Mouse (Mus musculus) B cell, adult (primary cell): ENCODE results near the gene Rnf168. TPM values are rescaled to one million over a fixed set of nuclear protein-coding genes. Genes with fewer than 3 reads are reported as not detected.

ENCODE experiments used
- total RNA-seq: library from RNA; stranded (reverse); gene quantifications from 4 replicates; pipeline ENCODE4 v1.2.4, GENCODE M21; 2023; ENCODE audit not compliant: inconsistent age

The Rnf168 gene
- 12.8 to 17.4 TPM (median 14.9 TPM) in 4 replicates for total RNA-seq

GRCm38 (mm10) chr16:32277308-32278256 lies at the start of gene Rnf168:
Rnf168 (plus strand) TSS chr16:32277459.

DNA sequence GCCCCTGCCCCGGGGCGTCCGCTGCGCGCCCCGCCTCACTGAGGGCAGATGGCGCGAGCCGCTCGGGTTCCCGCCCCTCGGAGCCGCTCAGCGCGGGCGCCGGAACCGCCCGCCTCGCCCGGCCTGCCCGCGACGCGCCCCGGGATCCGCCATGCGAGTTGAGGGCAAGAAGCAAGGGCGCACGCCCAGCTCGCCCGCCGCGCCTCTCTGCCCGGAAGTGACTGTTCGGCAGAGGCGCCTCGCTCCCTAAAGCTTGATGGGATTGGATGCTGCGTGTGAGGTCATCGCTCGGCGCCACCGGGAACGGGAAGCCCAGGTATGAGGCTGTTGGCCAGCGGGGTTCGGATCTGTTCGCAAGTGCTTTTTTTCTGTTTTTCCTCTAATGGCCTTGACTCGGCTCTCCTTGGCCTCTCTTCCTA lies 30.3 kb upstream of the Rnf168 start, which contains the start of the genes Fbxo45 and Wdr53:
Gene Fbxo45, minus strand, starts transcription at position 207 of the 419 bp plus-strand sequence.
Gene Wdr53, plus strand, starts transcription at position 276 of the 419 bp plus-strand sequence.

DNA sequence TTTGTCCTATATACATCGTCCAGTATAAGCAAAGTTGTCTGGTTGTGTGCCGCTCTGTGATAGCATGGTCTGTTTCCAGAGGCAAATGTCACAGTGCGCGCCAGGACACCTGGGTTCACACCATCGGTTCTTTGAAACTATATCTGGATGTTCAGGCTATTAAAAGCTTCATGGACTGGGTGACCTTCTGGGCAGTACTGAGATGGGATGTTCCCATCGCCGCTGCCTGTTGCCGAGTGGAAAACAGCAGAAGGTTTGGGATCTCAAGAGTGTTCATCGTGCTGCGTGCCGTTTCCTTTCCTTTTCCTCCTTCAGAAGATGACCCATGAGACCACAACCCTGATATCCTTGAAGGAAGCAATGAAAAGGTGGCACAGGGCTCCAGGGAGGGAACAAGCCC lies 6.0 kb upstream of the Rnf168 start, which contains the start of gene Smco1:
Gene Smco1, plus strand, starts transcription at position 178 of the 400 bp plus-strand sequence.

GRCm38 (mm10) chr16:32332040-32332555 lies 54.8 kb downstream of the Rnf168 start, which contains the start of gene Ubxn7:
Ubxn7 (plus strand) TSS chr16:32332257.

Other genes with a start within 250 kb of the Rnf168 start
- 75.2 to 82.6 TPM (median 81.7 TPM) in 4 replicates for gene Pak2, start 198.1 kb upstream of the Rnf168 start, total RNA-seq
- gene Pigx, start 177.7 kb upstream of the Rnf168 start, total RNA-seq, result 22.4 to 32.2 TPM (median 28.8 TPM) in 4 replicates
- gene Cep19, start 177.7 kb upstream of the Rnf168 start, total RNA-seq, result 3.6 to 6.2 TPM (median 4.4 TPM) in 4 replicates
- gene Nrros, start 111.9 kb upstream of the Rnf168 start, total RNA-seq, result 275 to 293 TPM (median 287 TPM) in 4 replicates
- gene Bex6, start 97.6 kb upstream of the Rnf168 start, total RNA-seq, result not detected in 4 replicates
- 8.8 to 10.3 TPM (median 9.9 TPM) in 4 replicates for gene Fbxo45, start 30.3 kb upstream of the Rnf168 start, total RNA-seq
- 8.6 to 14.0 TPM (median 12.9 TPM) in 4 replicates for gene Wdr53, start 30.2 kb upstream of the Rnf168 start, total RNA-seq
- 0.48 to 0.99 TPM (median 0.68 TPM) in 4 replicates for gene Smco1, start 6.0 kb upstream of the Rnf168 start, total RNA-seq
- gene Ubxn7, start 54.8 kb downstream of the Rnf168 start, total RNA-seq, result 60.9 to 71.7 TPM (median 68.2 TPM) in 4 replicates
- 0.42 TPM in 1 of 4 replicates, not detected in the others for gene Tm4sf19, start 123.0 kb downstream of the Rnf168 start, total RNA-seq
- 4.3 to 6.6 TPM (median 5.2 TPM) in 4 replicates for gene Tctex1d2, start 142.2 kb downstream of the Rnf168 start, total RNA-seq
- 50.1 to 69.7 TPM (median 59.3 TPM) in 4 replicates for gene Pcyt1a, start 153.5 kb downstream of the Rnf168 start, total RNA-seq
- not detected in 4 replicates for gene Slc51a, start 210.4 kb downstream of the Rnf168 start, total RNA-seq
- gene Zdhhc19, start 218.8 kb downstream of the Rnf168 start, total RNA-seq, result not detected in 4 replicates